Mouse (Mus musculus): ENCODE measurements around the gene Il17rc.

- no peak for TF ChIP-seq POLR2A (IDR thresholded peaks at IDR 0.05; ENCODE audit: insufficient read depth, low read depth, low read length)
- TF ChIP-seq CTCF (IDR thresholded peaks at IDR 0.05), result no peak
These were observed 12.6 kb upstream of the Il17rc start for GRCm38 (mm10) chr6:113458635-113459034.
